Comparison of ENCODE assay signal across 9 mouse cellular contexts in the genomic region with DNA sequence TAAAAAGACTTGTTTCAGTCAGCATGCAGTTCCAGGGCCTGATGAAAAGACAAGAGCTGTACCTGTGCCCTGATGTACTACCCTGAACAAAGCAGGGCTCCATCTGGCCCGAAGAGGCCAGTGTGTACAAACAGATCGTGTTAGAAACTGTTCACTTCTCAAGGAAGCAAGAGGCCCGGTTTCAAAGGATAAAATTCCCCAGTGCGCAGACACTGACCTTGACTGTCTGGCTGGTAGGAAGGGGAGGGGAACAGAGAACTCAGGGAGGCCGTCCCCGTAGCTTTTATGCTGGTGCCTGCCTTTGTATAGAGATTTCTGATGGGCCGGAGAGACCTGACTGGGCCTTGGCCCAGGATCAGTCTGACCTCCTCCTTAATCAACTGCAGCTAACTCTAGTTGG.
DNase-seq lines count a peak whose midpoint lies in the region; ATAC-seq lines count a peak whose summit lies in the region.
"Had no signal": no experiment of that assay in that cellular context is flagged by ENCODE, and none has a peak within 500 bp of the region (broad histone marks: within the 10 kb centered on the region; RNA-seq: fewer than 3 reads in every experiment).

No protein-coding gene starts in this region.

- H3K36me3 ChIP-seq in heart, embryonic 12.5 days: peaks cover 6% of the 10 kb centered on the region; the same call in 1 of the 2 replicates
- no peaks in the 10 kb centered on the region for H3K36me3 ChIP-seq in hindbrain, embryonic 13.5 days
- no peaks in the 10 kb centered on the region for H3K36me3 ChIP-seq in neural tube, embryonic 13.5 days

- H3K27me3 ChIP-seq in heart, embryonic 12.5 days (replicated peaks): no peaks in the 10 kb centered on the region
- H3K27me3 ChIP-seq in hindbrain, embryonic 13.5 days: no peaks in the 10 kb centered on the region
- H3K27me3 ChIP-seq in neural tube, embryonic 13.5 days: no peaks in the 10 kb centered on the region

- no peak overlapping the region for H3K4me2 ChIP-seq in heart, embryonic 12.5 days
- H3K4me2 ChIP-seq in hindbrain, embryonic 13.5 days: no peak overlapping the region
- H3K4me2 ChIP-seq in neural tube, embryonic 13.5 days: no peak overlapping the region

- intact Hi-C loops in heart, postnatal 14 days (cut with DNase I): no loop called here

- H3K9me3 ChIP-seq in heart, embryonic 12.5 days (replicated peaks): no peaks in the 10 kb centered on the region
- no peaks in the 10 kb centered on the region for H3K9me3 ChIP-seq in hindbrain, embryonic 13.5 days
- no peaks in the 10 kb centered on the region for H3K9me3 ChIP-seq in neural tube, embryonic 13.5 days

- DNase-seq in heart, postnatal 14 days: no peak
- peak; percentile 69 for DNase-seq in adrenal gland, adult 2 months
- no peak for DNase-seq in layer of hippocampus, adult 9-10 months (ENCODE audit: low spot score)
- no peak for DNase-seq in layer of hippocampus, postnatal 25 days (ENCODE audit: extremely low spot score in 1 of 2, low spot score in 1 of 2)
- DNase-seq in thymus, adult 18-20 months: no peak
- DNase-seq: embryo, embryonic 11 days had no signal

- no peak for ATAC-seq in heart, embryonic 12.5 days (ENCODE audit: insufficient number of reproducible peaks, low FRiP score)
- ATAC-seq in hindbrain, embryonic 13.5 days (ENCODE audit: low FRiP score): no peak
- no peak for ATAC-seq in neural tube, embryonic 13.5 days (ENCODE audit: low read depth)

- H3K9ac ChIP-seq in heart, embryonic 12.5 days: peak overlapping the region; percentile 18; the same call in 1 of the 2 replicates
- peak overlapping the region; percentile 19 for H3K9ac ChIP-seq in hindbrain, embryonic 13.5 days
- H3K9ac ChIP-seq in neural tube, embryonic 13.5 days: 0 out of 2 replicates have a peak overlapping the region, but pooled peaks have one; percentile 2

- peak overlapping the region; percentile 82 for H3K27ac ChIP-seq in heart, embryonic 12.5 days (ENCODE audit: poor library complexity, severe bottlenecking)
- H3K27ac ChIP-seq in hindbrain, embryonic 13.5 days: peak overlapping the region; percentile 94
- peak overlapping the region; percentile 90 for H3K27ac ChIP-seq in neural tube, embryonic 13.5 days (replicated peaks)

- 39% methylated on average over 7 of the region's 7 CpGs for WGBS in heart, embryonic 12.5 days
- WGBS in hindbrain, embryonic 13.5 days: 20% methylated on average over 7 of the region's 7 CpGs
- WGBS in neural tube, embryonic 13.5 days: 30% methylated on average over 7 of the region's 7 CpGs

- H3K4me3 ChIP-seq in heart, embryonic 12.5 days: no peak overlapping the region
- no peak overlapping the region for H3K4me3 ChIP-seq in hindbrain, embryonic 13.5 days
- no peak overlapping the region for H3K4me3 ChIP-seq in neural tube, embryonic 13.5 days

- H3K4me1 ChIP-seq in heart, embryonic 12.5 days (replicated peaks): peaks cover 83% of the 10 kb centered on the region
- H3K4me1 ChIP-seq in hindbrain, embryonic 13.5 days (replicated peaks): peaks cover 84% of the 10 kb centered on the region
- peaks cover 81% of the 10 kb centered on the region for H3K4me1 ChIP-seq in neural tube, embryonic 13.5 days (replicated peaks)
